Mouse (Mus musculus) CH12.LX (cell line): ENCODE measurements around the gene Atp1a1. TPM values are rescaled to one million over a fixed set of nuclear protein-coding genes. Genes with fewer than 3 reads are reported as not detected.

Experiments used
- DNase-seq: peaks from one replicate; pipeline ENCODE4 v3.0.0-alpha.2; 2013; ENCODE audit errors: extremely low read depth
- H3K27ac ChIP-seq: 2 replicates; pipeline ENCODE4 v1.5.1; 2012; ENCODE audit warnings: low read depth, mild to moderate bottlenecking, control low read depth, moderate library complexity; ENCODE audit not compliant: insufficient read depth
- H3K27me3 ChIP-seq: replicated peaks from 2 replicates; pipeline ENCODE3; 2012; ENCODE audit warnings: inconsistent platforms
- H3K36me3 ChIP-seq, 2 experiments: replicated peaks in 1 of 2; 2 replicates each; pipeline versions ENCODE3 to v1.6.1; 2012; ENCODE audit warnings: inconsistent platforms in 1 of 2, low read length in 1 of 2, mild to moderate bottlenecking in 1 of 2, mixed read lengths in 1 of 2, moderate library complexity in 1 of 2; ENCODE audit not compliant: control insufficient read depth in 1 of 2, insufficient read depth in 1 of 2
- H3K4me1 ChIP-seq, 2 experiments: 2 replicates each; pipeline ENCODE4 v1.6.1; 2012; ENCODE audit warnings: inconsistent platforms in 1 of 2, moderate library complexity in 1 of 2; ENCODE audit not compliant: insufficient read depth in 2 of 2, control insufficient read depth in 1 of 2
- H3K4me2 ChIP-seq: 2 replicates; pipeline ENCODE4 v1.6.1; 2012; ENCODE audit warnings: low read depth, mild to moderate bottlenecking, control low read depth; ENCODE audit not compliant: poor library complexity, insufficient read depth, severe bottlenecking
- H3K4me3 ChIP-seq, 3 experiments: fragments of 150-350 bp in 1 of 3; sonication (generic) in 1 of 3; replicated peaks in 1 of 3; 2 replicates each; pipeline versions ENCODE3 to v1.5.1; 2011 to 2012; ENCODE audit warnings: low read depth in 2 of 3, low read length in 2 of 3, mild to moderate bottlenecking in 2 of 3, moderate library complexity in 2 of 3, control low read depth in 1 of 3, improper control_type of control experiment in 1 of 3, inconsistent platforms in 1 of 3, mixed read lengths in 1 of 3; ENCODE audit not compliant: poor library complexity in 1 of 3
- H3K79me2 ChIP-seq: replicated peaks from 2 replicates; pipeline ENCODE4 v1.6.1; 2012; ENCODE audit warnings: mild to moderate bottlenecking, moderate library complexity; ENCODE audit not compliant: control insufficient read depth, poor library complexity, insufficient read depth, severe bottlenecking; ENCODE audit errors: extremely low read depth
- H3K9ac ChIP-seq: 2 replicates; pipeline ENCODE4 v1.6.1; 2012; ENCODE audit warnings: low read depth, mild to moderate bottlenecking, control low read depth, moderate library complexity; ENCODE audit not compliant: insufficient read depth
- H3K9me3 ChIP-seq: replicated peaks from 2 replicates; pipeline ENCODE3; 2012; ENCODE audit warnings: low read length, inconsistent platforms, mixed read lengths
- BHLHE40 ChIP-seq: IDR thresholded peaks from 2 replicates; pipeline ENCODE4 v1.6.1; 2011; ENCODE audit warnings: mild to moderate bottlenecking, low read depth, low read length, improper control_type of control experiment
- CHD1 ChIP-seq: IDR thresholded peaks from 2 replicates; pipeline ENCODE4 v1.6.1; 2012; ENCODE audit warnings: low read depth, low read length, improper control_type of control experiment, inconsistent platforms
- EP300 ChIP-seq: IDR thresholded peaks from 2 replicates; pipeline ENCODE4 v1.6.1; 2011; ENCODE audit warnings: low read length, improper control_type of control experiment
- HCFC1 ChIP-seq: IDR thresholded peaks from 2 replicates; pipeline ENCODE4 v1.6.1; 2012; ENCODE audit warnings: low read depth, mild to moderate bottlenecking, inconsistent platforms, low read length, improper control_type of control experiment
- IRF4 ChIP-seq: IDR thresholded peaks from 2 replicates; pipeline ENCODE4 v1.6.1; 2014; ENCODE audit warnings: low read depth, mild to moderate bottlenecking, inconsistent platforms, low read length, improper control_type of control experiment
- JUN ChIP-seq: IDR thresholded peaks from 2 replicates; pipeline ENCODE4 v1.6.1; 2011; ENCODE audit warnings: low read depth, mild to moderate bottlenecking, low read length, improper control_type of control experiment, moderate library complexity; ENCODE audit not compliant: insufficient read depth
- JUND ChIP-seq: conservative IDR thresholded peaks from 2 replicates; pipeline ENCODE4 v1.6.1; 2011; ENCODE audit warnings: low read depth, low read length, improper control_type of control experiment
- MAFK ChIP-seq: IDR thresholded peaks from 2 replicates; pipeline ENCODE4 v1.6.1; 2011; ENCODE audit warnings: low read length, improper control_type of control experiment; ENCODE audit not compliant: insufficient replicate concordance
- MEF2A ChIP-seq: IDR thresholded peaks from 2 replicates; pipeline ENCODE4 v1.6.1; 2014; ENCODE audit warnings: low read depth, mild to moderate bottlenecking, inconsistent platforms, low read length, improper control_type of control experiment, borderline replicate concordance
- MYC ChIP-seq: IDR thresholded peaks from 2 replicates; pipeline ENCODE4 v1.6.1; 2011; ENCODE audit warnings: low read depth, mild to moderate bottlenecking, improper control_type of control experiment, low read length
- NELFE ChIP-seq: IDR thresholded peaks from 2 replicates; pipeline ENCODE4 v1.6.1; 2011; ENCODE audit warnings: low read depth, low read length, improper control_type of control experiment
- NRF1 ChIP-seq: IDR thresholded peaks from 2 replicates; pipeline ENCODE4 v1.6.1; 2014; ENCODE audit warnings: low read depth, mild to moderate bottlenecking, inconsistent platforms, low read length, improper control_type of control experiment, moderate library complexity
- PAX5 ChIP-seq: IDR thresholded peaks from 2 replicates; pipeline ENCODE4 v1.6.1; 2012; ENCODE audit warnings: low read length, inconsistent platforms, mixed read lengths
- POLR2A ChIP-seq: IDR thresholded peaks from 2 replicates; pipeline ENCODE4 v1.6.1; 2011; ENCODE audit warnings: low read depth, mild to moderate bottlenecking, improper control_type of control experiment, low read length
- RAD21 ChIP-seq: IDR thresholded peaks from 2 replicates; pipeline ENCODE4 v1.6.1; 2011; ENCODE audit warnings: low read depth, mild to moderate bottlenecking, low read length, improper control_type of control experiment, moderate library complexity
- RCOR1 ChIP-seq: conservative IDR thresholded peaks from 2 replicates; pipeline ENCODE4 v1.6.1; 2012; ENCODE audit warnings: low read depth, mild to moderate bottlenecking, inconsistent platforms, low read length, improper control_type of control experiment
- SMC3 ChIP-seq: IDR thresholded peaks from 2 replicates; pipeline ENCODE4 v1.6.1; 2011; ENCODE audit warnings: low read depth, low read length, improper control_type of control experiment
- TBP ChIP-seq: conservative IDR thresholded peaks from 2 replicates; pipeline ENCODE4 v1.6.1; 2011; ENCODE audit warnings: low read depth, low read length, improper control_type of control experiment
- TCF12 ChIP-seq: IDR thresholded peaks from 2 replicates; pipeline ENCODE4 v1.6.1; 2014; ENCODE audit warnings: low read depth, mild to moderate bottlenecking, inconsistent platforms, low read length, improper control_type of control experiment
- UBTF ChIP-seq: IDR thresholded peaks from 2 replicates; pipeline ENCODE4 v1.6.1; 2012; ENCODE audit warnings: low read depth, mild to moderate bottlenecking, inconsistent platforms, low read length, improper control_type of control experiment, moderate library complexity
- USF2 ChIP-seq: conservative IDR thresholded peaks from 2 replicates; pipeline ENCODE4 v1.6.1; 2011; ENCODE audit warnings: low read depth, low read length, improper control_type of control experiment
- ZC3H11A ChIP-seq: IDR thresholded peaks from 2 replicates; pipeline ENCODE4 v1.6.1; 2012; ENCODE audit warnings: low read depth, mild to moderate bottlenecking, inconsistent platforms, low read length, improper control_type of control experiment
- ZKSCAN1 ChIP-seq: IDR thresholded peaks from 2 replicates; pipeline ENCODE4 v1.6.1; 2012; ENCODE audit warnings: low read depth, inconsistent platforms, low read length, improper control_type of control experiment, borderline replicate concordance
- ZMIZ1 ChIP-seq: IDR thresholded peaks from 2 replicates; pipeline ENCODE4 v1.6.1; 2012; ENCODE audit warnings: low read depth, mild to moderate bottlenecking, inconsistent platforms, low read length, improper control_type of control experiment
- dilution Hi-C: fragments of 300-500 bp; cut with MboI; formaldehyde crosslinking; loops from 2 replicates; pipeline ENCODE4 v1.14.3; 2020; ENCODE audit warnings: low sequenced_read_pairs; ENCODE audit not compliant: extremely low pct_unique_long_range_greater_than_20kb, extremely low pct_ligation_motif_present
- in situ Hi-C: fragments of 300-500 bp; cut with MboI; formaldehyde crosslinking; loops from 3 replicates; pipeline ENCODE4 v1.14.3; 2019; ENCODE audit warnings: low sequenced_read_pairs, low pct_ligation_motif_present, low pct_unique_long_range_greater_than_20kb, mixed read lengths
- polyA plus RNA-seq: library from polyadenylated mRNA; unstranded; fragments of >175 nt; gene quantifications from 2 replicates; pipeline ENCODE4 v1.2.1, GENCODE M21; 2012; ENCODE audit warnings: low read depth; ENCODE audit not compliant: insufficient read length
- total RNA-seq, 2 experiments: library from RNA; depleted of rRNA; stranded (reverse); fragments of 300-350 nt in 1 of 2; fragments of >200 nt in 1 of 2; gene quantifications; 2 replicates each; pipeline ENCODE4 v1.2.3; 2012 to 2014

Atp1a1 gene
- total and polyA plus RNA-seq, 3 experiments = 215 to 337 (median 219) TPM

DNA sequence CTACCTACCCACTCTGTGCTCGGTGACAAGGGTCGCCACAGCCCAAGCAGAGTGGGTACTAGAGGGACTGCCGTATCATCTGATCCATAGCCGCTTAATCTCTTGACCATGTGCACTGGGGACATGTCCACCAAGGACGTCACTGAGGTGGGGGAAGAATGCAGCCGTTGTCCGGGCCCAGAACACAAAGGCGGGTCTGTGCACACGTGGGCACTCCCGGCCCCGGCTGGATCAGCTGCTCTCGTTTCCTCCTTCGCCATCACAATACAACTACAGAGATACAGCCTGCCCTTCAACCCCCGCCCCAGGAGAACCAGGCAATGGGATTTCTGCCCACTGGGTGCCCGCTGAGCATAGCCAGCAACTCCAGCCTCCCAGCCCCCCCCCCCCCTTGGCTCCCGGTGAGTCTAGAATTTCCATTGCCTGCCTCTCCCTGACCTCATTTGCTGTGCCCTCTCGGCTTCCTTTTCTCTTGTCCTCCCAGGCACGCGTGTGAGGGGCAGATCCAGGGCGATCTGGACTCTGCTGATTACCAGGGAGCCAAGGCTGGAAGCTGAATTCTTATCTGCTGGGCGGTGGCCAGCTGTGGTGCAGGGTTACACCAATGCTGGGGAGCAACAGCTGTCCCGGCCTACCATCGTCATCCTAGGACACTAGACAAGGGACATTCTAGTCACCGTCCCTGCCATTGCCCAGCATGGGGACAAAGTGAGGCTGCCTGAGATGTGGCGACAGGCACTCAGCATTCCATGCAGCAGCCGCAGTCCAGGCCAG lies 52.8 kb downstream of the Atp1a1 start:
- Histone ChIP-seq H3K36me3 (no peaks in the 10 kb centered on the region), H3K27me3 (no peaks in the 10 kb centered on the region), H3K9ac (no peak overlapping the region), H3K4me2 (no peak overlapping the region), H3K79me2 (no peaks in the 10 kb centered on the region), H3K4me3 (no peak overlapping the region), H3K27ac (no peak overlapping the region), H3K9me3 (no peaks in the 10 kb centered on the region), H3K4me1 (no peaks in the 10 kb centered on the region)
- no peak for DNase-seq
- in situ Hi-C loops (no loop called here), dilution Hi-C loops (no loop called here)
- TF ChIP-seq SMC3 (no peak), CHD1 (no peak), PAX5 (no peak), MYC (no peak), NRF1 (no peak), HCFC1 (no peak), BHLHE40 (no peak), ZMIZ1 (no peak), MEF2A (no peak), NELFE (no peak), POLR2A (no peak), EP300 (no peak), UBTF (no peak), ZC3H11A (no peak), JUND (no peak), TBP (no peak)

DNA sequence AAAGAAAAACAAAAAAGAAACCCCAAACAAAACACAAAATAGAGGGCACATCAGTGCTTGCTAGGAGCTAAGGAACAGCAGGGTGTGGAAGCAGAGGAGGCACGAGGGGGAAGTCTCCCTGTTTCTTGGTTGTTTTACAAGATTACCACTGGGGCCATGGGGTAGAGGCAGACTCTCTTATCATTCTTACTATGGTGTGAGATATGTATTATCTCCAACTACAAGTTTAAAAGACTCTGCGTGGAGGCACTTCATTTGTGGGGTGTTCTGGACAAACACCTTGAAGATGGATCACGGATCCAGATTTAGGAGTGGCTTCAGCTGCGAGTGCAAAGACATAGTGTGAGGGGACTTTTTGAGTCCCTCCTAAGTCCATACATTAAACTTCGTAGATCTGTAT lies 54.7 kb downstream of the Atp1a1 start:
- Histone ChIP-seq H3K9me3 (no peaks in the 10 kb centered on the region), H3K4me2 (no peak overlapping the region), H3K36me3 (no peaks in the 10 kb centered on the region), H3K79me2 (no peaks in the 10 kb centered on the region), H3K4me1 (no peaks in the 10 kb centered on the region), H3K9ac (no peak overlapping the region), H3K4me3 (no peak overlapping the region), H3K27me3 (no peaks in the 10 kb centered on the region), H3K27ac (no peak overlapping the region)
- dilution Hi-C loops = no loop called here
- in situ Hi-C loops = no loop called here
- no peak for DNase-seq
- TF ChIP-seq IRF4 (no peak), MAFK (no peak), SMC3 (no peak), USF2 (no peak), POLR2A (no peak), TCF12 (no peak), ZKSCAN1 (no peak), RCOR1 (no peak), JUN (no peak), HCFC1 (no peak), RAD21 (no peak)
